Mouse (Mus musculus) myocyte (in vitro differentiated cells): ENCODE data around the gene Olfr743. TPM values are rescaled to one million over a fixed set of nuclear protein-coding genes. Genes with fewer than 3 reads are reported as not detected.
"Not testable (repeated sequence)": the region's sequence is repeated elsewhere in the genome, so short reads cannot be mapped to it uniquely, and the experiment has no call there.

Experiments used
- H3K27me3 ChIP-seq: one replicate; pipeline ENCODE4 v1.6.1; 2011; ENCODE audit not compliant: control insufficient read depth, insufficient read depth, insufficient read length
- H3K36me3 ChIP-seq: one replicate; pipeline ENCODE4 v1.6.1; 2011; ENCODE audit not compliant: control insufficient read depth, insufficient read depth
- H3K4me2 ChIP-seq: one replicate; pipeline ENCODE4 v1.6.1; 2011; ENCODE audit warnings: low read depth, control low read depth
- H3K4me3 ChIP-seq: one replicate; pipeline ENCODE4 v1.5.1; 2011; ENCODE audit warnings: mild to moderate bottlenecking, control low read depth, moderate library complexity
- H3K79me2 ChIP-seq: one replicate; pipeline ENCODE4 v1.6.1; 2011; ENCODE audit not compliant: control insufficient read depth, insufficient read depth
- H3ac ChIP-seq: one replicate; pipeline ENCODE4 v1.6.1; 2011; ENCODE audit not compliant: control insufficient read depth, insufficient read length
- CEBPB ChIP-seq: IDR thresholded peaks from 2 replicates; pipeline ENCODE4 v1.6.1; 2011; ENCODE audit warnings: mild to moderate bottlenecking, moderate library complexity; ENCODE audit not compliant: poor library complexity, insufficient read depth, severe bottlenecking
- E2F4 ChIP-seq: IDR thresholded peaks from one replicate; pipeline ENCODE4 v1.6.1; 2011; ENCODE audit warnings: mild to moderate bottlenecking, control low read depth, moderate library complexity; ENCODE audit not compliant: insufficient read depth
- MAX ChIP-seq: IDR thresholded peaks from one replicate; pipeline ENCODE4 v1.6.1; 2011; ENCODE audit warnings: low read depth, mild to moderate bottlenecking, control low read depth
- MYOD1 ChIP-seq, 3 experiments: IDR thresholded peaks; one replicate each; pipeline ENCODE4 v1.6.1; 2011; ENCODE audit warnings: control low read depth in 2 of 3, low read depth in 2 of 3, mild to moderate bottlenecking in 2 of 3, moderate library complexity in 1 of 3; ENCODE audit not compliant: insufficient read length in 2 of 3, control insufficient read depth in 1 of 3
- MYOG ChIP-seq, 3 experiments: IDR thresholded peaks; one replicate each; pipeline ENCODE4 v1.6.1; 2011; ENCODE audit warnings: control low read depth in 2 of 3, low read depth in 2 of 3, mild to moderate bottlenecking in 2 of 3; ENCODE audit not compliant: insufficient read length in 2 of 3, control insufficient read depth in 1 of 3, insufficient read depth in 1 of 3
- POLR2A ChIP-seq: IDR thresholded peaks from one replicate; pipeline ENCODE4 v1.6.1; 2011; ENCODE audit warnings: low read depth, mild to moderate bottlenecking, control low read depth, moderate library complexity; ENCODE audit not compliant: insufficient read length
- POLR2AphosphoS2 ChIP-seq: IDR thresholded peaks from one replicate; pipeline ENCODE4 v1.6.1; 2011; ENCODE audit warnings: low read depth, control low read depth; ENCODE audit not compliant: insufficient read length
- REST ChIP-seq: IDR thresholded peaks from one replicate; pipeline ENCODE4 v1.6.1; 2011; ENCODE audit warnings: mild to moderate bottlenecking, control low read depth, moderate library complexity; ENCODE audit not compliant: insufficient read depth, insufficient read length
- SRF ChIP-seq: IDR thresholded peaks from one replicate; pipeline ENCODE4 v1.6.1; 2011; ENCODE audit warnings: low read depth; ENCODE audit not compliant: control insufficient read depth, insufficient read length
- TCF12 ChIP-seq: IDR thresholded peaks from one replicate; pipeline ENCODE4 v1.6.1; 2011; ENCODE audit warnings: mild to moderate bottlenecking, control low read depth; ENCODE audit not compliant: poor library complexity, insufficient read depth, severe bottlenecking
- TCF3 ChIP-seq: IDR thresholded peaks from one replicate; pipeline ENCODE4 v1.6.1; 2011; ENCODE audit warnings: low read depth, control low read depth; ENCODE audit not compliant: insufficient read length
- USF1 ChIP-seq: IDR thresholded peaks from one replicate; pipeline ENCODE4 v1.6.1; 2011; ENCODE audit warnings: low read depth, mild to moderate bottlenecking, control low read depth, moderate library complexity
- polyA plus RNA-seq: library from polyadenylated mRNA; unstranded; fragments of >200 nt; fragmentation: generic; extraction: Trizol; gene quantifications from one replicate; pipeline ENCODE4 v1.2.1, GENCODE M21; 2012; ENCODE audit warnings: missing spikeins

Gene Olfr743
- not detected for polyA plus RNA-seq

DNA sequence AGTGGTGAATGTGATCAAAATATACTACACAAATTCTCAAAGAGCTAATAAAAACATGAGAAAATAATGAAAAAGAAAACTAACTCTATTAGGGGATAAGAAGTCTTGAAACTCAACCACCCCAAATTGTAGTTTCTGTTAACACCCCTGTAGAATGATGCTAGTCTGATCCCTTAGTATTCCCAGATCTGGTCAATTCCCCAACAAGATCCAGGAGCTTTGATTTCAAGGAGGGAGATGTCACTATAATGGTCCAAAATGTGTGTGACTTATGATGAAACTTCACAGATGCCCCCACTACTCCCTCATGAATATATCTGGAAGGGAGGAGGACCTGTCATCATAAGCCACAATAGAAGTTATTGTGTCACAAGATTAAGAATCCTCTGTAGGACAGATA, at the start of gene Olfr743:
Gene Olfr743, plus strand, starts transcription at position 301 of the 400 bp plus-strand sequence.
- TF ChIP-seq POLR2AphosphoS2 (no peak), MAX (no peak), MYOG (IDR thresholded peaks at IDR 0.05; ENCODE audit: control insufficient read depth in 1 of 3, insufficient read depth in 1 of 3, insufficient read length in 2 of 3, low read depth in 2 of 3) (no peak), TCF3 (no peak), E2F4 (no peak), MYOD1 (IDR thresholded peaks at IDR 0.05; ENCODE audit: control insufficient read depth in 1 of 3, insufficient read length in 2 of 3, low read depth in 2 of 3) (no peak), TCF12 (no peak), POLR2A (no peak), SRF (no peak), CEBPB (no peak), REST (no peak), USF1 (no peak)
- Histone ChIP-seq H3K36me3 (no peaks in the 10 kb centered on the region), H3K4me3 (no peak within 1 kb of the TSS), H3K79me2 (no peaks in the 10 kb centered on the region), H3K4me2 (no peak within 1 kb of the TSS), H3ac (no peak within 1 kb of the TSS), H3K27me3 (no peaks in the 10 kb centered on the region)

GRCm38 (mm10) chr14:50472438-50472837, 49.2 kb upstream of the Olfr743 start, which contains the start of gene Olfr741:
TSS of gene Olfr741 (plus strand) at chr14:50472738.
- H3ac ChIP-seq: no peak within 1 kb of the TSS
- no peak for TF ChIP-seq POLR2AphosphoS2
- TF ChIP-seq E2F4: no peak
- no peak for TF ChIP-seq REST
- no peak for TF ChIP-seq CEBPB
- no peak for TF ChIP-seq POLR2A
- H3K27me3 ChIP-seq: no peaks in the 10 kb centered on the region
- no peak within 1 kb of the TSS for H3K4me2 ChIP-seq
- H3K36me3 ChIP-seq: no peaks in the 10 kb centered on the region
- H3K79me2 ChIP-seq: no peaks in the 10 kb centered on the region
- no peak within 1 kb of the TSS for H3K4me3 ChIP-seq

GRCm38 (mm10) chr14:50478406-50478805, 43.2 kb upstream of the Olfr743 start:
- H3K4me2 ChIP-seq: no peak overlapping the region
- H3K27me3 ChIP-seq: no peaks in the 10 kb centered on the region
- no peaks in the 10 kb centered on the region for H3K36me3 ChIP-seq
- no peak overlapping the region for H3K4me3 ChIP-seq
- no peak overlapping the region for H3ac ChIP-seq
- H3K79me2 ChIP-seq: no peaks in the 10 kb centered on the region
- no peak for TF ChIP-seq MYOD1 (IDR thresholded peaks at IDR 0.05; ENCODE audit: control insufficient read depth in 1 of 3, insufficient read length in 2 of 3, low read depth in 2 of 3)
- no peak for TF ChIP-seq E2F4
- no peak for TF ChIP-seq USF1
- no peak for TF ChIP-seq TCF3
- TF ChIP-seq MAX: no peak

DNA sequence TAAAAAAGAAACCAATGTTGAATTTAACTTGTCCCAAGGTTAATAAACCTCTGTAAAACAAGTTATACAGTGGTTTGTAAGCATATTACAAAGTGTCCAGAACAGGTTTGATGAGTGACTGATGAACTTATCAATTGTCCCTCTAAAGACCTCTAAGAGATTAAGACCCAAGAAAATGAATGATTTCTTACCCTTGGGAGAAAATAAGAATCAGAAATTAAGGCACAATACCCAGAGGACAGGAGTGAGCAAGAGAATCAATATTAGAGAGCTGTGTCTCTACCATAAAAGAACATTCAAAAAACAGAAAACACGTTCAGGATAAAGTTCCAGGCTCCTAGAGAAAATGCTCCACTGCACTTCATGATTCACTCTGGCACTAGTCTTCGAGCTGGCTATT, 18.3 kb upstream of the Olfr743 start, which contains the start of gene Olfr742:
Gene Olfr742, plus strand, starts transcription at position 301 of the 400 bp plus-strand sequence.
- H3K79me2 ChIP-seq: no peaks in the 10 kb centered on the region
- H3K27me3 ChIP-seq: no peaks in the 10 kb centered on the region
- no peak within 1 kb of the TSS for H3K4me2 ChIP-seq
- H3ac ChIP-seq: no peak within 1 kb of the TSS
- no peaks in the 10 kb centered on the region for H3K36me3 ChIP-seq
- no peak within 1 kb of the TSS for H3K4me3 ChIP-seq
- TF ChIP-seq MYOD1 (IDR thresholded peaks at IDR 0.05; ENCODE audit: control insufficient read depth in 1 of 3, insufficient read length in 2 of 3, low read depth in 2 of 3) (no peak), TCF12 (no peak), USF1 (no peak), MAX (no peak), TCF3 (no peak), MYOG (IDR thresholded peaks at IDR 0.05; ENCODE audit: control insufficient read depth in 1 of 3, insufficient read depth in 1 of 3, insufficient read length in 2 of 3, low read depth in 2 of 3) (no peak), POLR2A (no peak), REST (no peak), SRF (no peak), CEBPB (no peak), POLR2AphosphoS2 (no peak), E2F4 (no peak)

- Histone ChIP-seq H3K36me3 (no peaks in the 10 kb centered on the region), H3K4me3 (no peak overlapping the region), H3K79me2 (no peaks in the 10 kb centered on the region), H3ac (no peak overlapping the region), H3K27me3 (no peaks in the 10 kb centered on the region), H3K4me2 (no peak overlapping the region)
- TF ChIP-seq SRF: no peak
- no peak for TF ChIP-seq REST
- TF ChIP-seq POLR2AphosphoS2: no peak
- no peak for TF ChIP-seq MAX
- TF ChIP-seq USF1: no peak
- no peak for TF ChIP-seq TCF3
- TF ChIP-seq TCF12: no peak
- TF ChIP-seq POLR2A: no peak
- TF ChIP-seq CEBPB: no peak
Measured at GRCm38 (mm10) chr14:50552734-50553133, 31.1 kb downstream of the Olfr743 start.

DNA sequence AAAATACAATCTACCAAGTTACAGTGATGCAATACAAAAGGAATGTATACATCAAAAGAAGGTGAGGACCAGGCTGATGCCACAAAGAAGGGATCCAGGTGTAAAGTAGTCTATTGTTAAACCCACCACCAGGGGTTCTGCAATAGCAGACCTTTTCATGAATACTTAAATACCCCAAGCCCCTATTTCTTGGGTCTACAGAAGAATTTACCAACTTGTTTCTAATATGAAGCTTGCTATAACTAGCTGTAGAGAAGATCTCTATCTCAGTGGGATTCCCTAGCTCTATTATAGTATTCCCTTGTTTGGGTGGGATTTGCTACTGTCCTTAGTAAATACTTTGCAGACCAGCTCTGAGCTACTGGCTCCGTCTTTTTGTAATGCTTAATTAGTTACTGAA, 51.4 kb downstream of the Olfr743 start:
- H3K79me2 ChIP-seq, H3K4me2 ChIP-seq, H3K27me3 ChIP-seq, H3K4me3 ChIP-seq, H3ac ChIP-seq, H3K36me3 ChIP-seq: not testable (repeated sequence)
